Mouse (Mus musculus) stomach, postnatal 0 days (tissue): Measurements from ENCODE around the gene Cacng1.

Source experiments
- CTCF ChIP-seq: IDR thresholded peaks from 2 replicates; pipeline ENCODE4 v1.5.1; 2016; ENCODE audit warnings: antibody characterized with exemption, low read depth, mild to moderate bottlenecking, moderate library complexity
- EP300 ChIP-seq: optimal IDR thresholded peaks from 2 replicates; pipeline ENCODE3; 2016; ENCODE audit warnings: antibody characterized with exemption

- TF ChIP-seq CTCF = no peak
- no peak for TF ChIP-seq EP300
These were observed 11.9 kb upstream of the Cacng1 start for GRCm38 (mm10) chr11:107728073-107728863.
